Mouse (Mus musculus) myocyte (in vitro differentiated cells): ENCODE results near the gene Stox2.

ENCODE experiments used
- CEBPB ChIP-seq: IDR thresholded peaks from 2 replicates; pipeline ENCODE4 v1.6.1; 2011; ENCODE audit warnings: mild to moderate bottlenecking, moderate library complexity; ENCODE audit not compliant: poor library complexity, insufficient read depth, severe bottlenecking
- E2F4 ChIP-seq: IDR thresholded peaks from one replicate; pipeline ENCODE4 v1.6.1; 2011; ENCODE audit warnings: mild to moderate bottlenecking, control low read depth, moderate library complexity; ENCODE audit not compliant: insufficient read depth
- MAX ChIP-seq: IDR thresholded peaks from one replicate; pipeline ENCODE4 v1.6.1; 2011; ENCODE audit warnings: low read depth, mild to moderate bottlenecking, control low read depth
- MYOD1 ChIP-seq, 3 experiments: IDR thresholded peaks; one replicate each; pipeline ENCODE4 v1.6.1; 2011; ENCODE audit warnings: control low read depth in 2 of 3, low read depth in 2 of 3, mild to moderate bottlenecking in 2 of 3, moderate library complexity in 1 of 3; ENCODE audit not compliant: insufficient read length in 2 of 3, control insufficient read depth in 1 of 3
- MYOG ChIP-seq, 3 experiments: IDR thresholded peaks; one replicate each; pipeline ENCODE4 v1.6.1; 2011; ENCODE audit warnings: control low read depth in 2 of 3, low read depth in 2 of 3, mild to moderate bottlenecking in 2 of 3; ENCODE audit not compliant: insufficient read length in 2 of 3, control insufficient read depth in 1 of 3, insufficient read depth in 1 of 3
- POLR2A ChIP-seq: IDR thresholded peaks from one replicate; pipeline ENCODE4 v1.6.1; 2011; ENCODE audit warnings: low read depth, mild to moderate bottlenecking, control low read depth, moderate library complexity; ENCODE audit not compliant: insufficient read length
- POLR2AphosphoS2 ChIP-seq: IDR thresholded peaks from one replicate; pipeline ENCODE4 v1.6.1; 2011; ENCODE audit warnings: low read depth, control low read depth; ENCODE audit not compliant: insufficient read length
- REST ChIP-seq: IDR thresholded peaks from one replicate; pipeline ENCODE4 v1.6.1; 2011; ENCODE audit warnings: mild to moderate bottlenecking, control low read depth, moderate library complexity; ENCODE audit not compliant: insufficient read depth, insufficient read length
- SRF ChIP-seq: IDR thresholded peaks from one replicate; pipeline ENCODE4 v1.6.1; 2011; ENCODE audit warnings: low read depth; ENCODE audit not compliant: control insufficient read depth, insufficient read length
- TCF12 ChIP-seq: IDR thresholded peaks from one replicate; pipeline ENCODE4 v1.6.1; 2011; ENCODE audit warnings: mild to moderate bottlenecking, control low read depth; ENCODE audit not compliant: poor library complexity, insufficient read depth, severe bottlenecking
- TCF3 ChIP-seq: IDR thresholded peaks from one replicate; pipeline ENCODE4 v1.6.1; 2011; ENCODE audit warnings: low read depth, control low read depth; ENCODE audit not compliant: insufficient read length
- USF1 ChIP-seq: IDR thresholded peaks from one replicate; pipeline ENCODE4 v1.6.1; 2011; ENCODE audit warnings: low read depth, mild to moderate bottlenecking, control low read depth, moderate library complexity

- no peak for TF ChIP-seq MAX
- no peak for TF ChIP-seq USF1
- no peak for TF ChIP-seq MYOG (IDR thresholded peaks at IDR 0.05; ENCODE audit: control insufficient read depth in 1 of 3, insufficient read depth in 1 of 3, insufficient read length in 2 of 3, low read depth in 2 of 3)
- TF ChIP-seq CEBPB, result no peak
- TF ChIP-seq E2F4, result no peak
- TF ChIP-seq POLR2A, result no peak
- no peak for TF ChIP-seq TCF3
- no peak for TF ChIP-seq TCF12
- no peak for TF ChIP-seq POLR2AphosphoS2
- TF ChIP-seq REST, result no peak
- TF ChIP-seq SRF, result no peak
- no peak for TF ChIP-seq MYOD1 (IDR thresholded peaks at IDR 0.05; ENCODE audit: control insufficient read depth in 1 of 3, insufficient read length in 2 of 3, low read depth in 2 of 3)
Measured at GRCm38 (mm10) chr8:47431263-47431662, 14.9 kb downstream of the Stox2 start.
